Mouse (Mus musculus) A20 (cell line): ENCODE data around the gene Tmem123.
A peak's percentile ranks its signal among the peaks of the same experiment; 100 is the strongest.

Source experiments
- DNase-seq: peaks from one replicate; pipeline ENCODE4 v3.0.0-alpha.2; 2011; ENCODE audit warnings: low read depth, low spot score

The Tmem123 gene

GRCm38 (mm10) chr9:7763614-7764300 is at the start of gene Tmem123:
Gene Tmem123, plus strand, starts transcription at chr9:7764041.
- peak; percentile 100 for DNase-seq

- DNase-seq, result peak; percentile 75
These were observed 49.6 kb upstream of the Tmem123 start for GRCm38 (mm10) chr9:7714062-7714907.

GRCm38 (mm10) chr9:7714908-7715175 is 49.0 kb upstream of the Tmem123 start:
- DNase-seq, result no peak

GRCm38 (mm10) chr9:7721543-7721942 is 42.3 kb upstream of the Tmem123 start:
- DNase-seq, result no peak

GRCm38 (mm10) chr9:7728997-7729396 is 34.8 kb upstream of the Tmem123 start:
- DNase-seq, result no peak

- peak; percentile 92 for DNase-seq
These were observed 21.1 kb upstream of the Tmem123 start for GRCm38 (mm10) chr9:7742696-7743095.

- peak; percentile 57 for DNase-seq
These were observed 19.7 kb upstream of the Tmem123 start for GRCm38 (mm10) chr9:7744156-7744555.

- DNase-seq, result no peak
These were observed 15.0 kb upstream of the Tmem123 start for GRCm38 (mm10) chr9:7748881-7749280.

GRCm38 (mm10) chr9:7749537-7749936 is 14.3 kb upstream of the Tmem123 start:
- no peak for DNase-seq

- DNase-seq, result peak; percentile 67
These were observed 7.9 kb upstream of the Tmem123 start for GRCm38 (mm10) chr9:7755889-7756423.

- no peak for DNase-seq
These were observed 1.9 kb upstream of the Tmem123 start for GRCm38 (mm10) chr9:7761906-7762455.

GRCm38 (mm10) chr9:7762741-7763140 is 1.1 kb upstream of the Tmem123 start:
- no peak for DNase-seq

GRCm38 (mm10) chr9:7764463-7764871 is 626 bp downstream of the Tmem123 start:
- DNase-seq, result peak; percentile 86

- DNase-seq, result no peak
These were observed 1.4 kb downstream of the Tmem123 start for GRCm38 (mm10) chr9:7765236-7765635.

GRCm38 (mm10) chr9:7766582-7766981 is 2.7 kb downstream of the Tmem123 start:
- DNase-seq, result peak; percentile 40

GRCm38 (mm10) chr9:7767526-7767925 is 3.7 kb downstream of the Tmem123 start:
- peak; percentile 41 for DNase-seq

- DNase-seq, result no peak
These were observed 5.2 kb downstream of the Tmem123 start for GRCm38 (mm10) chr9:7769081-7769480.

- DNase-seq, result no peak
These were observed 5.7 kb downstream of the Tmem123 start for GRCm38 (mm10) chr9:7769491-7769890.

- DNase-seq, result no peak
These were observed 8.5 kb downstream of the Tmem123 start for GRCm38 (mm10) chr9:7772361-7772760.

GRCm38 (mm10) chr9:7772773-7773454 is 9.1 kb downstream of the Tmem123 start:
- DNase-seq, result no peak

- no peak for DNase-seq
These were observed 9.8 kb downstream of the Tmem123 start for GRCm38 (mm10) chr9:7773686-7774085.

GRCm38 (mm10) chr9:7774538-7774937 is 10.7 kb downstream of the Tmem123 start:
- DNase-seq, result no peak
